Mouse (Mus musculus): ENCODE results near the gene Ctnnd2.

- TF ChIP-seq CTCF (IDR thresholded peaks at IDR 0.05; ENCODE audit: low read depth, low read length) (no peak), POLR2A (IDR thresholded peaks at IDR 0.05; ENCODE audit: extremely low read depth, insufficient read depth, low read length) (no peak)
Observed at GRCm38 (mm10) chr15:30714823-30715222, 542.4 kb downstream of the Ctnnd2 start.
